Mouse (Mus musculus) left cerebral cortex, adult 9 months (tissue): Measurements from ENCODE around the gene Slc43a1.
A peak's percentile ranks its signal among the peaks of the same experiment; 100 is the strongest.

Experiments used
- DNase-seq, 2 experiments: peaks; one replicate each; pipeline ENCODE4 v3.0.0; 2022; ENCODE audit warnings: low spot score in 2 of 2

Slc43a1 gene

GRCm38 (mm10) chr2:84831666-84832391 lies 6.8 kb upstream of the Slc43a1 start:
- peak; percentile 72 to 92 for DNase-seq

- no peak for DNase-seq
Observed at GRCm38 (mm10) chr2:84837107-84837506, 1.5 kb upstream of the Slc43a1 start.

DNA sequence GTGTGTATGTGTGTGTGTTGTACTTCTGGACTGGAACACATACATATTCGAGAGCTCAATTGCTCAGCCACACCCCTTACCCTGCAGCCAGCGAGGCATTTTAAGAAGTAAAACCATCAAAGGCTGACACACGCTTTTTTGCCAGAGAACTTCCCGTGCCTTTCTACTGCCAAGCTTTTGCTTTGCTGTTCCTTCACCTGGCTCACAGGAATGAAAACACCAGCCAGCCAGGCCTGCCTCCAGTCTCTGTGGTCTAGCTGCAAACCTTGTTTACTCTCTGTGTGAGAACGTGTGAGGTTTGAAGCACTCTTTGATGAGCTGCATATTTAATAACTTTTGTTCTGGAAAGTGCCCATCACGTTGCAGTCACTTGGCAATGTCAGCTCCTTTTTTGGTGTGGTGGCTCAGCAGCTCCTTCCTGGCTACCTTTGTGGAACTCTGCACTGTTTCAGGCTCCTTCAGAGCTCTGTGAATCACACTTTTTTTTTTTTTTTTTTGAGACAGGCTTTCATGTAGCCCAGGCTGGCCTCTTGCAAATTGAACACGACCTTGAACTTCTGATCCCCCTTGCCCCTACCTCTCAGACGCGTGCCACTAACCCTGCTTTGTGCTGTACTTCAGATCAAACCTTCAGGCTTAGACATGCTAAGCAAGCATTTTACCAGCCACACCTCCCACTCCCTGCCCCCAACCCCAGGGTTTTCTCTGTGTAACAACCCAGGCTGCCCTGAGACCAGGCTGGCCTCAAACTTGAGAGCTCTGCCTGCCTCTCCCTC lies 645 bp upstream of the Slc43a1 start:
- DNase-seq = no peak

DNA sequence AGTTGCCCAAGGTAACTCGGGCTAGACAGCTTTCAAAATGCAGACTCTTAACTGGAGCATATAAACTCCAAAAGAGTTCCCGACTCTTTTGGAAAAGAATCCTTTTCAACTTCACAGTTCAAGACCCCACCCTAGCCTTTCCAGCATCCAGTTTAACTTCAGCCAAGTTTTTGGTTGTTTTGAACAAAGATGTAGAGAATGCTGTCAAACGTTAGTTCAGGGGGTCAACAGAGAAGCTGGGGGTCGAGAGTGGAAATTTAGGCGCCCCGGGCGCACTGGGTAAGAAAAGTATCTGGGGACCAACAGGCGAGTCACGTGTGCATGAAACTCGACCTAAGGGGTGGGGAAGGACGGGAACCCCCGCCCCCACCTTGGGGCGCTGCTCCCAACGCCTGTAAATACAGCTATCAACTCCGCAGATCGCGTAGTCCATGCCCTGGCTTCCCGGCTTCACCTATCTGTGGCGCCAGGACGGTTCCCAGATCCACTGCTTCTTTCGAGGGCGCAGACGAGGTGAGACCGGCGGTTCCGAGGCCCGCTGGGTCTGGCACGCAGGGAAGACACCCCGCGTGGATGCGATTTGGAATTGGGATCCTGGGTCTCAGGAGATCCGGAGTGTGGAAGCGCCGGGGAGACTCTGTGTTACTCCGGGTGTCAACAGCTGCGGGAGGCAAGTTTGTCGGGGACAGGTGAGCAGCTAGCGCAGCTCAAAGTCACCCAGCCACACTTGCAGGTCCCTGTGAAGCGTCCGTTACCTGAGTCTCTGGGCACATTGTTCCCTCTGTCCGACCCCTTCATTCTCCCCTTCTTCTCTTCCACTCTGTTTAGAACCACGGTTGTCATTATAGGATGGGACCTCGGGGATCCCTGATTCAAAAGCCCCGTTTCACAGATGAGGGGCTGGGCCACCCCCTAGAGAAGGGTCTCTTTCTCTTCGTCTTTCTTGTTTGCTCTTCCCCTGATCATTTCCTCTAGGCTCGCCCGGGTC lies 637 bp downstream of the Slc43a1 start:
- no peak for DNase-seq

GRCm38 (mm10) chr2:84840016-84840747 lies 1.5 kb downstream of the Slc43a1 start:
- no peak for DNase-seq

DNA sequence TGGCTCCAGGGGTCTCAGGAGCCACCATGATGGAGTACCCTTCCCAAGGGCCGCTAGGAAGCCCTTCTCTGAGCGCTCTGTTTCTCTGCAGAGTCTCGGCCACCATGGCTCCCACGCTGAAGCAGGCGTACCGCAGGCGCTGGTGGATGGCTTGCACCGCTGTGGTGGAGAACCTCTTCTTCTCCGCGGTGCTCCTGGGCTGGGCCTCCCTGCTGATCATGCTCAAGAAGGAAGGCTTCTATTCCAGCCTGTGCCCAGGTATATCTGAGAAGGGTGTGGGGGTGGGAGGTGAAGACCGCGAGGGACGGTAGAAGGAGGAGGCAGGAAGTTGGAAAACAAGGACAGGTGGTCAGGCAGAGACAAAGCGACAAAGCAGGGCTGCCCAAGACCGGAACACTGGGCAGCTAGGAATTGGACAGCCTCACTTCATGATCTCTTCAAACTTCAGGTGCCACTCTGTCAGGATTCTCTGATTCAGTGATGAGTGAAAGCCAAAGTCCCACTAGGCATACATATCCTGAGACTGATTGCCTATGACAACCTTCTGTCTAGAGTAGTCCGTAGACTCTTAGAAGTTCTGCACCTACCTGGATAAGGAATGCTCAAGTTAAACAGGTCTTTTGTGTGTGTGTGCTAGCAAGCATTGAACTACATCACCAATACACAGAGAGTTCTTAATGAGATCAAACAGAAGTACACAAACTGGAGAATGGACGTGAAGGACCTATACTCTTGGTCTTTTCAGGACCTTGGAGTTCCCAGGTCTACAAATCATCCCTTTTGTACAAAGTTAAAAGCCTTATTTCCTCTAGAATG lies 2.3 kb downstream of the Slc43a1 start:
- DNase-seq = no peak

DNA sequence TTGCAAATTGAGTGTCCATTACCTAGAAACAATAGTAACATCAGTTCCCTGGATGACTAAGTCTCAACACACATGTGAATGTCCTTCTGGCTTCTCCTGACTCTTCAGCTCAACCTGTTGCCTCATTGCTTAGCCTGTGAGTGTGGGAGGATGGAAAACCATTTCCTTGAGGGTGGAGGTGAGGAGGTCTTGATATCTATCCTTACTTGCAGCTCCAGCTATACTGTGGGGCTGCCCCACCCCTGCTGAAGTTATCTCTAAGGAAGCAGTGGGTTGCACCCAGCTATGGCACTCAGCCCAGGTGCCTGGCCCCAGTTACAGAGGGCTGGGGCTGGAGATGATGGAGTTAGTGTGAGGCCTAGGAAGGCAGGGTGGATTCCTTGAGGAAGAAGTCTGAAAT lies 3.3 kb downstream of the Slc43a1 start:
- no peak for DNase-seq

- DNase-seq = no peak
Observed at GRCm38 (mm10) chr2:84843654-84844053, 5.0 kb downstream of the Slc43a1 start.

DNA sequence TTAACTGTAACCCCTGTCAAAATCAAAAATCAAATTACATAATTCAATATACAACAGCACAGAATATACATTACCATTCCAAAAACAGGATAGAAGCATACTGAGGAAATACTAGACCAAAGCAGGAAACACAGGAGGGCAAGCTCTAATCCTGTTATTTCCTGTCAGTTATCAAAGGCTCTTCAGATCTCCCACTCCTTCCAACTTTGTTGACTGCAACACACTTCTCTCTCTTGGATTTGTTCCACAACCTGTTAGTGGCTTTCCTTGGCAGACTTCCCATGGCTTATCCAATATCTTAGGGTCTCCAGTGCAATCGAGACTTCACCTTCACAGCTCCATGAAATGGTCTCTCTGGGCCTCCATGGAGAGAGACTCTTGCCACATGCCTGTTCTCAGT lies 6.6 kb downstream of the Slc43a1 start:
- DNase-seq = no peak

- no peak for DNase-seq
Observed at GRCm38 (mm10) chr2:84850407-84851129, 11.9 kb downstream of the Slc43a1 start.

DNA sequence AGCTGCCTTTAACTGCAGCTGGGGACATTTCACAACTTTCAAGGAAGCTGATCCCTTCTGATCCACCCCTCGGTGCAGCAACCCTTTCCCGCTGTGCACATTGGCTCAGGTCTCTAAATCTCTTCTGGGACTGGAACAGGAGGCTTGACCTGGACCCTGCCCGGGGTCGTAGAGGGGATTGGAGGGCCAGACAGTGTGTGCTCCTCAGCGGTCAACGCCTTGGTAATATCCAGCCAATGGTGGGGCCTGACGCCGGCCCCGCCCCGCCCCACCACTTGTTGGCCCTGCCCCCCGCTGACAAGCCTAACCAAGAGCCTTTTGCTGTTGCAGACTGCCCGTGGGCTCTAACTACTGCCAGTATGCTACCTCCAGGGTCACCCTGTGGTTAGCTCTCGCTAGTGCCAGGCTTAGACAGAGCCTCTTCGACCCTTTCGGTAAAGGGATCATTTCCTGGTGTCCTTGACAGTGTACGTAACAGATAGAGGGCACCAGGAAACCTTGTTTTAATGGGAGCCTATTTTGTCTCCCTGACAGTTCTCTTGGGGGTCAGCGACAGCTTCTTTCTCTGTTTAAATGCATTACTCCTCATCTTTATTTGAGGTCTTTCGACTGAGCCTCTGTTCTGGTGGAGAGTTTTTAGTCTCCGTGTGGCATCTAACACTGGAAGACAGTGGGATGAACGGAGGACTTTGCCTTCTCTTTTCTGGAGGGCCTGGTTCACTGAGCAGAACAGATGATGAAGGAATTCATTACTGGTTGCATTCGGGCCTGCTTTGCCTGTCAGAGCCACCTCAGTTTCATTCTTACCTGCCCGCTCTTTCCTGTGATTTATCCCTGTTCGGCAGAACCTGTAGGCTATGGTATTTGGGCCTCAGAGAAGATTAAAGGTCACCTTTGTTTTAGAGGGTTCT lies 12.7 kb downstream of the Slc43a1 start:
- DNase-seq = no peak

GRCm38 (mm10) chr2:84855732-84856131 lies 17.1 kb downstream of the Slc43a1 start:
- DNase-seq = peak in 1 of 2 experiments; percentile 58

GRCm38 (mm10) chr2:84858551-84858950 lies 19.9 kb downstream of the Slc43a1 start:
- no peak for DNase-seq

DNA sequence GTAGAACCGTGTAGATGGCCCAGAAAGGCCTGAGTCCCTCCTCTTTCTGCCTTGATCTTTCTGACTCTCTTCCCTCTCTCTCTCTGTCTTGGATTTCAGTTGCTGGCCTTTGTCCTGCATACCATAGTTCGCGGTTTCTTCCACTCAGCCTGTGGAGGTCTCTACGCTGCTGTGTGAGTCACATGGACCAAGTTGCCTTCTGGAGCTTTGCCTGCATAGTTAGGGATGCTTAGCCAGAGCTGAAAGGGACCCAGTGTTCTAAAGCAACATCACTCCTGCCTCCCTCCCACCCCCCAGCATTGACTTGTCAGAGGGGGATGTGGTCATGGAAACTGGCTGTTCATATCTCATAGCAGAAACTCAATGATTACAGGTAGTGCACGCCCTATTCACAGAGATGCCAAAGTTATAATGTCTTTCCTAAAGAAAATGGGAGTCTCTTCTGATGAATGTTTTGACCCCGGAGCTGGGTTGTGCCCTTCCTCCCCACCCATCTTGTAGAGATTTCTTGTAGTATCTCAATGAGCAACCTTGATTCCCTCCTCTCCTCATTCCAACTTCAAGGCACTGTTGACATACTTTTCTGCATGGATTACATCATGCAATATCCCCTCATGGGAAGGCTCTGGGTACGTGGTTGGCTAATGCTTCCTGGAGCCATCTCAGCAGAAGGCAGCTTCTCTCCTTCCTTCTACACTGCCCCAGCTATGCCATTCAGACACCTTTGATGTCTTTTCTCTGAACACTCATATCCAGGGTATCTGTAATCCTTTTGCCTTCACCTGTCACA lies 21.5 kb downstream of the Slc43a1 start:
- no peak for DNase-seq

- no peak for DNase-seq
Observed at GRCm38 (mm10) chr2:84861430-84861829, 22.8 kb downstream of the Slc43a1 start.

DNA sequence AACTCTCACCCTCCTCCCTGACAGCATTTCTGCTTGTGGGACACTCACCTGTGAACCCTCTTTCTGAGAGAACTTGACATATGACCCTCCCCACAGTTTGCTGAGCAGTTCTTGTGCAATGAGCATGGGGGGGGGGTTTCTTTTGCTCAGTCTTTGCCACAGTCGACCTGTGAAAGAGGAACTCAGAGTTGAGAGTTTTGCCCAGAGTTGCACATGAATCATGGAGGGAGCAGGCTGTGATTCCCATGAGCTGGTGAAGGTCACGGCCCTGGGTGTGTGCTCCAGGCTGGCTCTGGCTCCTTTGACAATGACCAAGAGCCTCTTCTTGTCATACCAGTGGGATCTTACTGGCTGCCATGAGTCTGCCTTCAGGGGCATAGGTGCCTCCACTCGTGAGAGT lies 23.6 kb downstream of the Slc43a1 start:
- no peak for DNase-seq

- peak in 1 of 2 experiments; percentile 66 for DNase-seq
Observed at GRCm38 (mm10) chr2:84865616-84866571, 27.2 kb downstream of the Slc43a1 start.
